Mouse (Mus musculus) CH12.LX (cell line): ENCODE measurements at regions not wholly inside any gene's neighbourhood (a gene's known extent, or its start where the extent isn't known, plus 50 kb on each side); places are given as distances from the start of the nearest gene placed in this dataset.

Source experiments
- DNase-seq: peaks from one replicate; pipeline ENCODE4 v3.0.0-alpha.2; 2013; ENCODE audit errors: extremely low read depth
- H3K27ac ChIP-seq: 2 replicates; pipeline ENCODE4 v1.5.1; 2012; ENCODE audit warnings: low read depth, mild to moderate bottlenecking, control low read depth, moderate library complexity; ENCODE audit not compliant: insufficient read depth
- H3K27me3 ChIP-seq: replicated peaks from 2 replicates; pipeline ENCODE3; 2012; ENCODE audit warnings: inconsistent platforms
- H3K36me3 ChIP-seq, 2 experiments: replicated peaks in 1 of 2; 2 replicates each; pipeline versions ENCODE3 to v1.6.1; 2012; ENCODE audit warnings: inconsistent platforms in 1 of 2, low read length in 1 of 2, mild to moderate bottlenecking in 1 of 2, mixed read lengths in 1 of 2, moderate library complexity in 1 of 2; ENCODE audit not compliant: control insufficient read depth in 1 of 2, insufficient read depth in 1 of 2
- H3K4me1 ChIP-seq, 2 experiments: 2 replicates each; pipeline ENCODE4 v1.6.1; 2012; ENCODE audit warnings: inconsistent platforms in 1 of 2, moderate library complexity in 1 of 2; ENCODE audit not compliant: insufficient read depth in 2 of 2, control insufficient read depth in 1 of 2
- H3K4me2 ChIP-seq: 2 replicates; pipeline ENCODE4 v1.6.1; 2012; ENCODE audit warnings: low read depth, mild to moderate bottlenecking, control low read depth; ENCODE audit not compliant: poor library complexity, insufficient read depth, severe bottlenecking
- H3K4me3 ChIP-seq, 3 experiments: fragments of 150-350 bp in 1 of 3; sonication (generic) in 1 of 3; replicated peaks in 1 of 3; 2 replicates each; pipeline versions ENCODE3 to v1.5.1; 2011 to 2012; ENCODE audit warnings: low read depth in 2 of 3, low read length in 2 of 3, mild to moderate bottlenecking in 2 of 3, moderate library complexity in 2 of 3, control low read depth in 1 of 3, improper control_type of control experiment in 1 of 3, inconsistent platforms in 1 of 3, mixed read lengths in 1 of 3; ENCODE audit not compliant: poor library complexity in 1 of 3
- H3K79me2 ChIP-seq: replicated peaks from 2 replicates; pipeline ENCODE4 v1.6.1; 2012; ENCODE audit warnings: mild to moderate bottlenecking, moderate library complexity; ENCODE audit not compliant: control insufficient read depth, poor library complexity, insufficient read depth, severe bottlenecking; ENCODE audit errors: extremely low read depth
- H3K9ac ChIP-seq: 2 replicates; pipeline ENCODE4 v1.6.1; 2012; ENCODE audit warnings: low read depth, mild to moderate bottlenecking, control low read depth, moderate library complexity; ENCODE audit not compliant: insufficient read depth
- H3K9me3 ChIP-seq: replicated peaks from 2 replicates; pipeline ENCODE3; 2012; ENCODE audit warnings: low read length, inconsistent platforms, mixed read lengths
- CTCF ChIP-seq, 2 experiments: IDR thresholded peaks in 1 of 2; conservative IDR thresholded peaks in 1 of 2; 2 replicates each; pipeline ENCODE4 v1.5.1; 2011 to 2012; ENCODE audit warnings: low read depth in 2 of 2, low read length in 2 of 2, improper control_type of control experiment in 1 of 2, inconsistent platforms in 1 of 2, mild to moderate bottlenecking in 1 of 2, moderate library complexity in 1 of 2
- E2F4 ChIP-seq: IDR thresholded peaks from 2 replicates; pipeline ENCODE4 v1.6.1; 2011; ENCODE audit warnings: low read depth, low read length, improper control_type of control experiment; ENCODE audit not compliant: insufficient replicate concordance
- GABPA ChIP-seq: IDR thresholded peaks from 2 replicates; pipeline ENCODE4 v1.6.1; 2012; ENCODE audit warnings: low read depth, low read length, improper control_type of control experiment, inconsistent platforms; ENCODE audit not compliant: insufficient replicate concordance
- JUN ChIP-seq: IDR thresholded peaks from 2 replicates; pipeline ENCODE4 v1.6.1; 2011; ENCODE audit warnings: low read depth, mild to moderate bottlenecking, low read length, improper control_type of control experiment, moderate library complexity; ENCODE audit not compliant: insufficient read depth
- JUND ChIP-seq: conservative IDR thresholded peaks from 2 replicates; pipeline ENCODE4 v1.6.1; 2011; ENCODE audit warnings: low read depth, low read length, improper control_type of control experiment
- KAT2A ChIP-seq: IDR thresholded peaks from 2 replicates; pipeline ENCODE4 v1.6.1; 2012; ENCODE audit warnings: low read length, improper control_type of control experiment, inconsistent platforms; ENCODE audit not compliant: insufficient replicate concordance
- MAFK ChIP-seq: IDR thresholded peaks from 2 replicates; pipeline ENCODE4 v1.6.1; 2011; ENCODE audit warnings: low read length, improper control_type of control experiment; ENCODE audit not compliant: insufficient replicate concordance
- MAX ChIP-seq: IDR thresholded peaks from 2 replicates; pipeline ENCODE4 v1.6.1; 2011; ENCODE audit warnings: low read length, improper control_type of control experiment
- MAZ ChIP-seq: IDR thresholded peaks from 2 replicates; pipeline ENCODE4 v1.6.1; 2012; ENCODE audit warnings: low read depth, mild to moderate bottlenecking, inconsistent platforms, low read length, improper control_type of control experiment, moderate library complexity
- MXI1 ChIP-seq: IDR thresholded peaks from 2 replicates; pipeline ENCODE4 v1.6.1; 2011; ENCODE audit warnings: mild to moderate bottlenecking, low read depth, low read length, improper control_type of control experiment
- POLR2AphosphoS2 ChIP-seq: IDR thresholded peaks from 2 replicates; pipeline ENCODE4 v1.6.1; 2011; ENCODE audit warnings: low read depth, low read length, improper control_type of control experiment
- RAD21 ChIP-seq: IDR thresholded peaks from 2 replicates; pipeline ENCODE4 v1.6.1; 2011; ENCODE audit warnings: low read depth, mild to moderate bottlenecking, low read length, improper control_type of control experiment, moderate library complexity
- SMC3 ChIP-seq: IDR thresholded peaks from 2 replicates; pipeline ENCODE4 v1.6.1; 2011; ENCODE audit warnings: low read depth, low read length, improper control_type of control experiment
- TBP ChIP-seq: conservative IDR thresholded peaks from 2 replicates; pipeline ENCODE4 v1.6.1; 2011; ENCODE audit warnings: low read depth, low read length, improper control_type of control experiment
- UBTF ChIP-seq: IDR thresholded peaks from 2 replicates; pipeline ENCODE4 v1.6.1; 2012; ENCODE audit warnings: low read depth, mild to moderate bottlenecking, inconsistent platforms, low read length, improper control_type of control experiment, moderate library complexity
- USF2 ChIP-seq: conservative IDR thresholded peaks from 2 replicates; pipeline ENCODE4 v1.6.1; 2011; ENCODE audit warnings: low read depth, low read length, improper control_type of control experiment
- ZMIZ1 ChIP-seq: IDR thresholded peaks from 2 replicates; pipeline ENCODE4 v1.6.1; 2012; ENCODE audit warnings: low read depth, mild to moderate bottlenecking, inconsistent platforms, low read length, improper control_type of control experiment
- ZNF384 ChIP-seq: IDR thresholded peaks from 2 replicates; pipeline ENCODE4 v1.6.1; 2012; ENCODE audit warnings: low read depth, low read length, improper control_type of control experiment, inconsistent platforms
- dilution Hi-C: fragments of 300-500 bp; cut with MboI; formaldehyde crosslinking; loops from 2 replicates; pipeline ENCODE4 v1.14.3; 2020; ENCODE audit warnings: low sequenced_read_pairs; ENCODE audit not compliant: extremely low pct_unique_long_range_greater_than_20kb, extremely low pct_ligation_motif_present
- in situ Hi-C: fragments of 300-500 bp; cut with MboI; formaldehyde crosslinking; loops from 3 replicates; pipeline ENCODE4 v1.14.3; 2019; ENCODE audit warnings: low sequenced_read_pairs, low pct_ligation_motif_present, low pct_unique_long_range_greater_than_20kb, mixed read lengths

- H3K79me2 ChIP-seq: no peaks in the 10 kb centered on the region
- no peak overlapping the region for H3K9ac ChIP-seq
- no peaks in the 10 kb centered on the region for H3K4me1 ChIP-seq
- no peak overlapping the region for H3K4me3 ChIP-seq
- TF ChIP-seq ZNF384 (no peak), POLR2AphosphoS2 (no peak), MXI1 (no peak), MAZ (no peak), CTCF (conservative IDR thresholded peaks at IDR 0.05 in 1 of 2, IDR thresholded peaks at IDR 0.05 in 1 of 2; ENCODE audit: low read depth in 2 of 2, low read length in 2 of 2) (no peak), MAFK (no peak), JUN (no peak), MAX (no peak), UBTF (no peak), KAT2A (no peak), E2F4 (no peak)
- in situ Hi-C loops (no loop called here), dilution Hi-C loops (no loop called here)
- no peak for DNase-seq
- no peaks in the 10 kb centered on the region for H3K9me3 ChIP-seq
- H3K27ac ChIP-seq: no peak overlapping the region
- H3K36me3 ChIP-seq: no peaks in the 10 kb centered on the region
- H3K4me2 ChIP-seq: no peak overlapping the region
- H3K27me3 ChIP-seq: no peaks in the 10 kb centered on the region
These were observed 859.7 kb downstream of the Rpia start for GRCm38 (mm10) chr6:69932297-69932696.

GRCm38 (mm10) chr6:69914781-69915180, 877.3 kb downstream of the Rpia start:
- peak; percentile 55 for DNase-seq
- H3K4me3 ChIP-seq: no peak overlapping the region
- in situ Hi-C loops: no loop called here
- no peaks in the 10 kb centered on the region for H3K79me2 ChIP-seq
- dilution Hi-C loops: no loop called here
- TF ChIP-seq MAFK: no peak
- no peak for TF ChIP-seq ZMIZ1
- no peak for TF ChIP-seq GABPA
- TF ChIP-seq SMC3: peak; percentile 61
- TF ChIP-seq TBP: no peak
- peak; percentile 78 for TF ChIP-seq RAD21
- no peak for TF ChIP-seq JUND
- no peak for TF ChIP-seq ZNF384
- TF ChIP-seq CTCF (conservative IDR thresholded peaks at IDR 0.05 in 1 of 2, IDR thresholded peaks at IDR 0.05 in 1 of 2; ENCODE audit: low read depth in 2 of 2, low read length in 2 of 2): peak in 1 of 2 experiments; percentile 70; a peak in 3 of 4 replicates
- TF ChIP-seq USF2: no peak
- no peaks in the 10 kb centered on the region for H3K36me3 ChIP-seq
- no peak overlapping the region for H3K9ac ChIP-seq
- H3K27me3 ChIP-seq: no peaks in the 10 kb centered on the region
- no peaks in the 10 kb centered on the region for H3K4me1 ChIP-seq
- no peaks in the 10 kb centered on the region for H3K9me3 ChIP-seq
- H3K27ac ChIP-seq: no peak overlapping the region
- no peak overlapping the region for H3K4me2 ChIP-seq
